Mouse (Mus musculus): ENCODE measurements around the gene Enpep.

Gene Enpep

DNA sequence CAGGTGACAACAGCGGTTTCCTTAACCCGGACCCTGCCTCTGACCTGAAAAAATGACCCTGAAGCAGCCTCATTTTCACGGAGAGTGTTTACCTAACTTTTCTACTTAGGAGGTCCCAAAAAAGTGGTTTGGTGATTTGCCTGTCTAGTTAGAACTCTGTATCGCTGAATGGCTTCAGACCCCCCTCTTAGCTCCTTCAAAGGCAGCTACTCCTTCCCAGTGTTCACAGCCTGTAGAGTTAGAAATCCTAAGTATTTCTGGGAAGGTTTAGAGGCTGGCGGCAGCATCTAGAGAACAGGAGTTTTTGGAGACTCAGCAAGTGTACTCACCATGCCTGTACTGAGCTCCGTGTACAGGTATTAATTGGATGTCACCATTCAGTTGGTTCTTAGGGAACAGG lies 105.8 kb downstream of the Enpep start:
- TF ChIP-seq GATA4 (IDR thresholded peaks at IDR 0.05; ENCODE audit: insufficient replicate concordance, low read length) = no peak

- no peak for TF ChIP-seq GATA4 (IDR thresholded peaks at IDR 0.05; ENCODE audit: insufficient replicate concordance, low read length)
These were observed 106.8 kb downstream of the Enpep start for GRCm38 (mm10) chr3:129225577-129226289.

DNA sequence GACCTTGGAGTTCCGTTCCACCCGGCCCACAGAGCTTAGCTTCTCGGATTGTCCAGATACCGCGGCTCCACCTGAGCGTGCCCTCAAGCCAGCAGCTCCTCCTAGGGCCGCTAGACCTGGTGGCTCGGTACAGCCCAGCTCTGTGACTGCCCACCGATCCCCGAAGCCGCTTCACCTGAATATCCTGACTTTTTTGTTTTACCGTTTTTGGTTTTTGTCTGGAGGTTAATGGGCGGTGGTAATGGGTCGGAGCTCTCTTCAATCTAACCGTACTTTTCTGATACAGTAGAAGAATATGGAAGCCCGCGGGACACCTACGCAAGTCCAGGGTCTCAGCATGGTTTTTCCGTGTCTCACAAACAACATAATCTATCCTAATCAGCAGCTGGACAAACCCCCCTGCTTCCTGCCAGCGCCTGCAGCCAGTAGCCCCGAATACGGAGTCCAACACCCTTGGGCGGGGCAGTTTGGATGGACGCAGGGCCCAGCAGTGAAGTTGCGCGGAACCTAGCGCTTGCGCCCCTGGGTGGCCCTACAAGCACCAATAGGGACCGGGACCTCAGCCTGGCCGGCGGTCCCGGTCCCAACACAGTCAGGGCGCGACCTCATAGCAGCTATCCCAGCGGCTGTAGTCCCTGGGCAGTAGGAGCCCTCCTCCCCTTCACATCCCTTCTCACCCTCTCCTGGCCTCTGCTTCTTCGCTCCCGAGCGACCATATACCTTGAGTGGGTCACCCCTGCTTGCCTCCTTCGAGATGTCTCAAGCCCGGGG lies 107.5 kb downstream of the Enpep start:
- TF ChIP-seq GATA4 (IDR thresholded peaks at IDR 0.05; ENCODE audit: insufficient replicate concordance, low read length) = no peak

DNA sequence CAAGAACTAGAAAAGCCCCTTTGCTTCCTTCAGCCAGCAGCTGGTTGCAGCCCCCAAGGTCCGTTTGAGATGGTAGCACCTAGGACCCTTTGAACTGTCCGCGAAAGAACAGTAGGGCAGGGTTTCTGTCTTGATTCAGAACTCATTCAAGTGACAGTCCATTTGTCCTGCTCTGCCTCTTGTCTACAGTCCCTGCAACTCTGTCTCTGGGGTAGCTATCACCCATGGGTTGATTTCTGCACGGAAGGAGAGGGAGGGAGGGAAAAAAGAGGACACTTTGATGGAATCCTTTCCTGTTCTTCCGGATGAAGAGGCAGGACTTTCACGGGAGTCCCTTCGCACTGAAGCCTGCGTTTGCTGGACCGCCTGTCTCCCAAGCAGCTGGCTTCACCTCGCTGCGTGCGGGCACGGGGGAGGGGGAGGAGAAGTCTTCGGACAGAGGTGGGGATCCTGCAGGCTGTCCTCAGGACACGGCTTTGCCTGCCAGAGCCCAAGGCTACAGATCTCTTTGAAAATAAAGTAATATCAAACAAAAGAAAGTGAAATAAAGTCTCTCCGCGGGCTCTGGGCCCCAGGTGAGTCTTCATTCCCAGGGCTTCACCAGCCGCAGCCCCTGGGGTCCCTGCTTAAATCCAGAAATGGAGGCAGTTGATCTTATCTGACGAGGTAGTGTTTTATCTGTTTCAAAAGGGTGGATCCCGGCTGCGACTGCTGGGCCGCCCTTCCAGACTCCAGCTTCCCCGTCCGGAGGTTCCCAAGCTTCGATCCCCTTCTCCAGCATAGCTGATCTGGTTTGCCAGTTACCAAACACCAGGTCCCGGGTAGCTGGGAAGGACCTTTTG lies 108.3 kb downstream of the Enpep start:
- TF ChIP-seq GATA4 (IDR thresholded peaks at IDR 0.05; ENCODE audit: insufficient replicate concordance, low read length) = no peak

- no peak for TF ChIP-seq GATA4 (IDR thresholded peaks at IDR 0.05; ENCODE audit: insufficient replicate concordance, low read length)
These were observed 109.1 kb downstream of the Enpep start for GRCm38 (mm10) chr3:129223401-129223800.

DNA sequence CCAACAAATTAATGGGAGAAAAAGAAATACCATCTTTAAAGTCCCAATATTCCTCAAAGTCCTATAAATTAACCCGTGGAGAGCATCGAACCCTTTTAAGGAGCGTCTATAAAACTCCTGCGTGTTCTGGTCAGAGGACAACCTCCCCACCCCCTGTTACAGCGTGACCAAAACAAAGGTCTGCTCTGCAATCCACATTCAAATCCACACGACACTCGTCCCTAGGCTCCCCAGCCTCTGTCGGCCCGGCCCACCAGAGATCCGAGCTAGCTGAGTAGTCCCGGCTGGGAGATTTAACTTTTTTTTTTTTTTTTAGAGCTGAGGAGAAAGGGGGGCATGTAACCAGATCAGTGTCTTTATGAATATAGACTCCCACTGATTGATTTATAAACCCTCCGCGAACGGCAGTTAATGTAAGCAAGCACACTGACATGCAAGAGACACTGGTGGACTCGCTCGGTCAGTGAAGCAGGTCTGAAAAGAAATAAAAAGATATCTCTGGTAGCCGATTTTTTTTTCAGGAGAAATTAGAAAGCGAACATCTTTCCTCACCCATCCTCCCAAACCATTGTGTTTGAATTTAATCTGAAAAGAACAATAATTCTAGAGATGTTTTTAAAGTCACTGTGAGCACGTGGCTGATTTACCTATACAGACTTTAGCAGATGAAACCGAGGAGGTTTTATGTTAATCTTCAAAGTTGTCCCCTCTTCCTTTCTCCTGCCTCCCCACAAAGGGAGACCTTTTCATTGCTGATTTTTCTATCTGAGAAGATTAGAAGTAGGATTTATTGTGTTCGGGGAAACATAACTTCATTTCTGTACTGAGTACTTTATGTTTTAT lies 109.9 kb downstream of the Enpep start:
- no peak for TF ChIP-seq GATA4 (IDR thresholded peaks at IDR 0.05; ENCODE audit: insufficient replicate concordance, low read length)

DNA sequence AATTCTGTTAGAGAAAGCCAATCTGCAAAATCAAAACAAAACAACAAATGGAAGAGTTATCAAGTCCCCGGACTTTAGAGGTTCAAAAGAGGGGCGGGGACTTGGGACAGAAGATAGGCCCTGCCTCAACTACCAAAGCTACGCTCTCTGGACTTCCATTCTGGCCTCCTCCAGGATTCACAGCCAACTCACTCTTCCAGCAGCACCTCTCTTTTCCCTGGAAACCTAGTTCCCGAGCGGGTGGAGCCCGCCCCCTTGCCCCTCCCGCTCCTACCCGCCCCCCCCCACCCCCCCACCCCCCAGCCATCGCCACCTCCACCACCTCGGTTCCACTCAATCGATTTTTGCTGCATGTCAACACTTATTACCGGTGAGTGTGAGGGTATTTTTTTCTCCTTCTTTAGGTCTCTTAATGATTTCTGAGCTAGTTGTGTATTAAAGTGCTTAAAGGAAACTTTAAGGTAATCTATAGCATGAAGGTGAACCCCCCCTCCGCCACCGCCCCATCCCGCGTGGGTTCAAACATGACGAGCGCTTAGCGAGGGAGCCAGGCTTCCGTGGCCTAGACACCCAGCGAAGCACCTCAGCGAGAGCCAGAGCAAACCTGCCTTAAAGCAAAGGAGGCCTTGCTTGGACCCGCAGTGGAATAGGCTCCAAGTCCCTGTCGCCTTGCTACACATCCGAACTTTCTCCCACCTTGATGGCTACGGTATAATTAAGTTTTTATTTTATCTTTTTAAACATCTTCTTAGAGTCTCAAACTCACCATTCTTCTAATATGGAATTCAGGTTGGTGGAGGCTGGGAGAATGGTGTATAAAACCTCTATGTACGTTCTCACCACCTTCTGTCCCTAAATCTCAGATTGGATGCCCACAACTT lies 110.9 kb downstream of the Enpep start:
- TF ChIP-seq GATA4 (IDR thresholded peaks at IDR 0.05; ENCODE audit: insufficient replicate concordance, low read length) = no peak

DNA sequence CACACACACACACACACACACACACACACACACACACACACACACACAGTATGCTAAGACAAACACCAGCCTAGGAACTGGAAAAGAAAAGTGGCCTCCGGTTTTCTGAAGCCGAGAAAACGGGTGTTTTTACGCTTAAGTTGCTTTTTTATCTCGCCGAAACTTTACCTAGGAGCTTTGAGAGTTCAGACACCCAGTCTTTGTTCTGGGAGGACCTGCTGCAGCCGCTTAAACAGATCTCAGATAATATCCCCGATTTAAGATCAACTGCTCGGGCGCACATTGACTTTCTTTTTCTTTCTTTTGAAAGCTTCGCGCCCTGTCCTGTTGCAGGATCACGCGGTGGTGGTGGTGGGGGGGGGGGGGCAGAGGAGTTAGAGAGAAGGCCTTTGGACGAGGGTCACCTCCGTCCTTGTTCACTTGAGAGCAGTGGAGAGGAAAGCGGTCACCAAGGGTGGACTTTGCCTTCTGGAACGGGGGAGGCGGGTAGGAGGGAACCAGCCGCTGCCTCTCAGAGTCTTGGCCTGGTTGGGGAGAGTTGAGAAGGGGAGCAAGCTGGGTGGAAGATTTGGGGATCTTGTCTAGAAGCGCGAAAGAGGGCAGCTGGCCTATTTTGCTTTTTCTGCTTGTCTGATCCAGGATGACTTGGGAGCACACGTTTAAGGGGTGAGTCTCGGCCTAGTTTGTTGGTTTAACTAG lies 111.7 kb downstream of the Enpep start:
- TF ChIP-seq GATA4 (IDR thresholded peaks at IDR 0.05; ENCODE audit: insufficient replicate concordance, low read length) = no peak

GRCm38 (mm10) chr3:129220086-129220670 lies 112.3 kb downstream of the Enpep start:
- no peak for TF ChIP-seq GATA4 (IDR thresholded peaks at IDR 0.05; ENCODE audit: insufficient replicate concordance, low read length)

Data from liver, adult (tissue).